Mouse (Mus musculus) olfactory bulb, adult 2 months (tissue): ENCODE results near the gene 1700017N19Rik. TPM values are rescaled to one million over a fixed set of nuclear protein-coding genes. Genes with fewer than 3 reads are reported as not detected.
"Not testable (repeated sequence)": the region's sequence is repeated elsewhere in the genome, so short reads cannot be mapped to it uniquely, and the experiment has no call there.

ENCODE experiments used
- H3K27ac ChIP-seq: fragments of 200-500 bp; 2 replicates; pipeline ENCODE4 v1.5.1; 2012; ENCODE audit warnings: low read depth, low read length; ENCODE audit not compliant: insufficient read depth
- H3K4me1 ChIP-seq: fragments of 200-500 bp; 2 replicates; pipeline ENCODE4 v1.6.1; 2012; ENCODE audit warnings: low read length; ENCODE audit not compliant: control insufficient read depth, insufficient read depth
- H3K4me3 ChIP-seq: fragments of 200-500 bp; 2 replicates; pipeline ENCODE4 v1.5.1; 2012; ENCODE audit warnings: mild to moderate bottlenecking, low read depth, low read length, moderate library complexity; ENCODE audit not compliant: insufficient read depth
- CTCF ChIP-seq: fragments of 200-500 bp; IDR thresholded peaks from 2 replicates; pipeline ENCODE4 v1.5.1; 2012; ENCODE audit warnings: low read depth, mild to moderate bottlenecking, low read length, moderate library complexity; ENCODE audit not compliant: insufficient read depth
- POLR2A ChIP-seq: fragments of 200-500 bp; IDR thresholded peaks from 2 replicates; pipeline ENCODE4 v1.6.1; 2012; ENCODE audit warnings: mild to moderate bottlenecking, low read depth, low read length, moderate library complexity; ENCODE audit not compliant: insufficient read depth
- WGBS: fragments of 180-500 bp; shearing (Covaris S2); methylation state at CpG from one replicate; pipeline ENCODE4 v1.1.7; 2018; 5-methylcytosine and 5-hydroxymethylcytosine counted together
- polyA plus RNA-seq: library from polyadenylated mRNA; stranded (reverse); fragments of >200 nt; gene quantifications from 2 replicates; pipeline ENCODE4 v1.2.4, GENCODE M21; 2012; ENCODE audit warnings: low replicate concordance; ENCODE audit not compliant: missing spikeins, insufficient read depth, insufficient read length

Gene 1700017N19Rik
- not detected in 2 replicates for polyA plus RNA-seq

DNA sequence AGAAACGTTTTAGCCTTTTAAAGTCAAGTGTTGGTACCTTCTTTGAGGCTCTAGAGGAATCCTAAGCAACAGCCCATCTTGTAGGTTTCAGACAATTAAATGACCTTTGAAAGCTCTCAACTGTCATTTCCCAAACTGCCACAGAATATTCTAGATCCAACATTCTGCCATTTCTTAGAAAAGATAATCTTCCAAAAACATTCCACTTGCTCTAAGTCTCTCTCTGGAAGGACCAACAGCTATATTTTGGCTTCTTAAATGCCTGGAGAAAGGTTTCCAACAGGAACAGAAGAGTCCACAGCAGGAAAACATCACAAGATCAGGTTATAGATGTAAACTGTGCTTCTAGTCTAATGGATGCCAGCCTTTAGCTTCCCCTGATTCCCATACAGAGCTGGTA lies at the start of gene 1700017N19Rik, which contains the start of gene 4930430F08Rik:
1700017N19Rik (plus strand) TSS at position 162 of the 400 bp plus-strand sequence.
4930430F08Rik (minus strand) TSS at position 101 of the 400 bp plus-strand sequence.
- 64% methylated on average over 1 of the region's 1 CpGs for WGBS
- TF ChIP-seq CTCF, result no peak
- TF ChIP-seq POLR2A, result no peak
- no peak within 1 kb of the TSS for H3K4me3 ChIP-seq
- peaks cover 2% of the 10 kb centered on the region; the same call in 1 of the 2 replicates for H3K4me1 ChIP-seq
- no peak within 1 kb of the TSS for H3K27ac ChIP-seq

DNA sequence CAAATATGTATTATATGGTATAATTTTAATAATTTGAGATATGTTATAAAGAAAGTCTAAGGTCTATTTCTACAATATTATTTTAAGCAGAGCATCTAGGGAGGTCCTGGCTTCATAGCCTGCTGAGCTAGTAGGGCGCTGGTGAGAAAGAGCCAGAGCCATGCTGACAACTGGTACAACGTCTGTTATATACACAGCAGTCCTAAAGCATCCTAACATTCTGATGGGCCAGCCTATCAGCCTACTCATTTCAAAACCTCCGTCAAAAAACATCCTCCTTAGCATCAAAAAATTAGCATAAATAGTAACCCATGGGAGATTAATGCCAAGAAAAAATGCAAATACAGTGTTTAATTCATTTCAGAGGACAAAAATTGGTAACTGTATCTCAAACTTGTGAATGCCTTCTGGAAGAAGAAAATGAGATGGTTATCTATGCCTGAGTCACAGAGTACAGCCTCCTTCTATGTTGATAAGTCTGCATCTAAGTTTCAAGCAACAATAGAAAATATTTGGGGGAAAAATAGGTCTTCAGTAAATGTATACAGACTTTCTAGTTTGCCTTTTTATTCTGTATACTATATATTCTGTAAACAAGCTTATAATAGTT lies 33.6 kb upstream of the 1700017N19Rik start:
- no peak for TF ChIP-seq CTCF
- TF ChIP-seq POLR2A, result no peak
- Histone ChIP-seq H3K27ac (no peak overlapping the region), H3K4me3 (no peak overlapping the region), H3K4me1 (no peaks in the 10 kb centered on the region)
- WGBS, result 49% methylated on average over 3 of the region's 3 CpGs

DNA sequence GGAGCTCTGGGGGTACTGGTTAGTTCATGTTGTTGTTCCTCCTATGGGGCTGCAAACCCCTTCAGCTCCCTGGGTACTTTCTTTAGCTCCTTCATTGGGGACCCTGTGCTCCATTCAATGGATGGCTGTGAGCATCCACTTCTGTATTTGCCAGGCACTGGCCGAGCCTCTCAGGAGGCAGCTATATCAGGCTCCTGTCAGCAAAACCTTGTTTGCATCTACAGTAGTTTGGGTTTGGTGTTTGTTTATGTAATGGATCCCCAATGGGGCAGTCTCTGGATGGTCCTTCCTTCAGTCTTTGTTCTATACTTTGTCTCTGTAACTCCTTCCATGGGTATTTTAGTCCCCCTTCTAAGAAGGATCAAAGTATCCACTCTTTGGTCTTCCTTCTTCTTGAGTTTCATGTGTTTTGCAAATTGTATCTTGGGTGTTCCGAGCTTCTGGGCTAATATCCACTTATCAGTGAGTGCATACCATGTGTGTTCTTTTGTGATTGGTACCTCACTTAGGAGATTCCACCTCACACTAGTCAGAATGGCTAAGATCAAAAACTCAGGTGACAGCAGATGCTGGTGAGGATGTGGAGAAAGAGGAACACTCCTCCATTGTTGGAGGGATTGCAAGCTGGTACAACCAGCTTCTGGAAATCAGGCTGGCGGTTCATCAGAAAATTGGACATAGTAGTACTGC lies 29.9 kb upstream of the 1700017N19Rik start:
- WGBS, result 93% methylated on average over 3 of the region's 3 CpGs
- H3K4me1 ChIP-seq, H3K4me3 ChIP-seq, H3K27ac ChIP-seq: not testable (repeated sequence)

DNA sequence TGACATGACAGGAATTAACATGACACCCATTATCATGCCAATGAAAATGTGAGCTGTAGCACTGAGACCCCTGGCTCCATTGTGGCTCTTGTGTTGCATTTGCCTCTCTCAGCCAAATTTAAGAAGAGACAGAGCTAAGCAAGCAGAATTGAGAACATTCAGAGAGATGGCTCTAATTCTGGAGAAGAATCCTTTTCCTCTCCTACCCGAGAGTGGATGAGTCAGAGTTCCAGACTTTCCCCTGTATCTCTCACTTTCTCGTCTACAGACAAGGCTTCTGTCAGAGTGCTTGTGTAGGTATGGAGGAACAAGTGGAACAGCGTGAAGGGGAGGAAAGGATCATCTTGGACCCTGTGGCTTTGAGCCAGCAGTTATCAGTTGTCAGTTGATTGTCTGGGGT lies 26.2 kb upstream of the 1700017N19Rik start:
- Histone ChIP-seq H3K4me1 (no peaks in the 10 kb centered on the region), H3K27ac (no peak overlapping the region), H3K4me3 (no peak overlapping the region)
- TF ChIP-seq POLR2A (no peak), CTCF (no peak)
- 74% methylated on average over 3 of the region's 3 CpGs for WGBS

DNA sequence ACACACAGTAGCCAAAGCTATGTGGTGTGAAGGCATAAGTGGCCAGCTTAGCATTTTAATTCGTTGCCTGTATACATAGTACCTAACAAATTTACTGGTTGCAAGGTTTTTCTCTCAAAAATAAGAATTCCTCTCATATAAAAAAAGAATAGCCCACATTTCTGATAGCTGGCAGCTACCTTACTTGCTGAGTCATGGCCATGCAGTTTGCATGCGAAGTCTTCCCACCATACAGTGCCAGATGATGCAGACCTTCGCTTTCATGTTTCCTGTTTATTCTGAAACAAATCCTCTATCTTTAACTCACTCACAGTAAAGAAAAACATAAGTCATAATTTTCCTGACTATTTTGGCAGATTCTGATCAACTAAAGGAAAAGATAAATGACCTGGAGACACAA lies 18.6 kb upstream of the 1700017N19Rik start:
- Histone ChIP-seq H3K4me1 (no peaks in the 10 kb centered on the region), H3K4me3 (no peak overlapping the region), H3K27ac (no peak overlapping the region)
- 88% methylated on average over 3 of the region's 3 CpGs for WGBS
- TF ChIP-seq CTCF, result no peak
- no peak for TF ChIP-seq POLR2A

DNA sequence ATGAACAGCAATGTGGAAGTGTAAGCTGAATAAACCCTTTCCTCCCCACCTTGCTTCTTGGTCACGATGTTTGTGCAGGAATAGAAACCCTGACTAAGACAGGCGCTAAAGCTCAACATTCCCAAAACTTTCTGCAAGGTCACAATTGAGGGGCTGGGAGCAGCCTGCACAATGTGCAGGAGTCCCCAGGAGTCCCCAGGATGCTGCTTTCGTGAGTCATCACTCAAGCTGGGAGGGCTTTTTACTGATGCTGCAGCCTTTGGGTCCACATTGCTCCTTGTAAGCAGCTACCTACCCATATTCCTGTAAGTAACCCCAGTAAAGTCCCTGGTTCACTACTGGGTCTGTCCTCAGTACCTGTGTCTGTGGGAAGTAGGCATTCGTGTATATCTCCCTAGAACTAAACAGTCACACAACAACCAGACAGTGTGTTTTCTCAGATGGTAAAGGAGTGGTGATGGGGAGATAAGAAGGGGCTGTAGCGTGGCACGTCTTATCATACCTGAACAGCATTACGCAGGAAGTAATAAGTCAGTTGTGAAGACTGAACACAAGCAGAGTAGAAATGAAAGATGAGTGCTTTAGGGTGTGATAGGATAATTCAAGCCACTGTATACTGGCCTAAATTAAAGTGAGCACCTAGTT lies 15.7 kb upstream of the 1700017N19Rik start:
- TF ChIP-seq POLR2A, result no peak
- TF ChIP-seq CTCF, result no peak
- Histone ChIP-seq H3K27ac (no peak overlapping the region), H3K4me3 (no peak overlapping the region), H3K4me1 (no peaks in the 10 kb centered on the region)
- 92% methylated on average over 7 of the region's 7 CpGs for WGBS

DNA sequence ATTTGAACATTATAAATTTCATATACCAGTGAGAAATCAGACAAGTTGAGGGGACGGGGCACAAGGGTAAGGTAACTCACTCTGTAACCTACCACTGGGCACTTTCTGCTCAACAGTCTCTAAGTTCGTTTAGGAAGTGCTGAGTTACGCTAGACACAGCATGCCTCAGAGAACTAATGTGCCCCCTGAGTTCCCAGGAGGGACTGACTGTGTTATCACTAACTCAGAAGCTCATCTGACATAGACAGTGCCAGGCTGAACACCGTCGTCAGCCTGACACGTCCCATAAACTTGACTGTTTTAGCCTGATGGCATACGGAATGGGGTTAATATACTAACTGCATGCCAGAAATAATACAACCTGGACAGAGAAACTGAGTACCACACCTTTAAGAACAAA lies 15.0 kb upstream of the 1700017N19Rik start:
- Histone ChIP-seq H3K27ac (no peak overlapping the region), H3K4me3 (no peak overlapping the region), H3K4me1 (no peaks in the 10 kb centered on the region)
- WGBS, result 90% methylated on average over 7 of the region's 7 CpGs
- no peak for TF ChIP-seq POLR2A
- TF ChIP-seq CTCF, result no peak

DNA sequence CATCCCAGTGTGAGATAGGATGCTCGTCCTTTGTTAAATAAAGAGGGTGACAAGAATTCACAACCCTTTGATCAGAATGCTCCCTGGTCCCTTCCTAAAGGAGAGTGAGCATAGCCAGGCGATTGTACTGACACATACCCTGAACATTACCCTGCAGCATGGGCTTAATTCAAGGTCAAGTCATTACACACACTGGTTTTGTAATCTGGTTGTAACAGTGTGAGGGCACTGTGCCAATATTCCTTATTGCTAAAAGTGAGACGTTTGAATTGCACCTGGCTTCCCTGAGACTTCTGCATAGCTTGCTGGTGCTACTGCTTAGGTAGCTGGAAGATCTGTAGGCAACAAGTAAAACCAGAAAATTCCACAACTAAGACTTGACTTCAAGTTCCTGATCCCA lies 6.1 kb upstream of the 1700017N19Rik start:
- H3K27ac ChIP-seq, result no peak overlapping the region
- H3K4me3 ChIP-seq, result no peak overlapping the region
- 78% methylated on average over 3 of the region's 3 CpGs for WGBS
- peaks cover 2% of the 10 kb centered on the region; the same call in 1 of the 2 replicates for H3K4me1 ChIP-seq
- TF ChIP-seq POLR2A (no peak), CTCF (no peak)

DNA sequence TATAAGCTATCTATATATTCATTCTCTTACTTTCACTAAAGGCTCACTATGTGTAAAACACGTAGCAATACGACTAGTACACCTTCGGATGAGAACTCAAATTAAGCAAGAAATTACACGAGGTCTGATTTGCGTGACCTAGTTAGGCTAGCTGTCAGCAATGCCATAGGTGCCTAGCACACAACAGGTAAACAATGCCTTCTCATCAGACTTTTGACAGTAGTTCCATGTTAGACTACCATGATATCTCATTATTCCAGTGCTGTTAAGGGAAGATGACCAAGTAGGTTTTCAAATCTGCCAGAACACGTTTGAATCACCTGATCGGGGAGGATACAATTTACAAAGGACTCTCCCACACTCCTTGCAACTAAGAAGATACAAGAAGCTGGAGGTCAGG lies 1.8 kb upstream of the 1700017N19Rik start:
- peak overlapping the region; percentile 94 for H3K4me3 ChIP-seq
- TF ChIP-seq CTCF (no peak), POLR2A (no peak)
- peak overlapping the region; percentile 47; the same call in 1 of the 2 replicates for H3K27ac ChIP-seq
- peaks cover 2% of the 10 kb centered on the region; the same call in 1 of the 2 replicates for H3K4me1 ChIP-seq
- WGBS, result 22% methylated on average over 7 of the region's 7 CpGs
